Mouse (Mus musculus) ES-Bruce4 (cell line): ENCODE measurements around the gene Ddx4.

Experiments used
- CTCF ChIP-seq: IDR thresholded peaks from one replicate; pipeline ENCODE4 v1.8.1; 2011; ENCODE audit warnings: low read depth, low read length
- EP300 ChIP-seq: IDR thresholded peaks from 2 replicates; pipeline ENCODE4 v1.6.1; 2011; ENCODE audit warnings: low read depth, low read length; ENCODE audit not compliant: insufficient read depth
- POLR2A ChIP-seq: IDR thresholded peaks from one replicate; pipeline ENCODE4 v1.8.1; 2011; ENCODE audit warnings: low read length; ENCODE audit not compliant: insufficient read depth

GRCm38 (mm10) chr13:112621592-112621991, 30.7 kb downstream of the Ddx4 start:
- TF ChIP-seq POLR2A (no peak), CTCF (no peak), EP300 (no peak)
